Mouse (Mus musculus): Measurements from ENCODE around the gene Atp23.

DNA sequence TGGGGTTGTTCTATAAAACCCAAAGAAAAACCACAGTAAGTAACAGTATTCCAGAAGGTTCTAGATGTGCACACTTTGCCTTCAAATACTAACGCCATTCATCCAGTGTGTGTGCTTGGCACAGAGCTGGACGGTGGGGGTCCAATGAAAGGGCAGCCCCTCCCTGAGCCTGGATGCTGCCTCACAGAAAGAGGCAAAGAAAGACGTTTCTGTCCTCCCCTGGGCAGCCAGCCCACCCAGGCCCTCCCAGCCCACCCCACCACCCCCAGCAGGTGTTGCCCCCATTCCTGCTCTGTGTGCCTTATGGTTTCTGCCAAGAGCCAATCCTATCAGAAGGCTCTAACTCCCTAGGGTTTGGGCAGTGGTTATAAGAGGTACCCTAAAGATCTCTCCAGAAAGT is 28.4 kb upstream of the Atp23 start:
- TF ChIP-seq CTCF (IDR thresholded peaks at IDR 0.05; ENCODE audit: low read depth) (no peak), EP300 (IDR thresholded peaks at IDR 0.05; ENCODE audit: low read depth) (no peak)
